Mouse (Mus musculus): Measurements from ENCODE around the gene Fat1.

DNA sequence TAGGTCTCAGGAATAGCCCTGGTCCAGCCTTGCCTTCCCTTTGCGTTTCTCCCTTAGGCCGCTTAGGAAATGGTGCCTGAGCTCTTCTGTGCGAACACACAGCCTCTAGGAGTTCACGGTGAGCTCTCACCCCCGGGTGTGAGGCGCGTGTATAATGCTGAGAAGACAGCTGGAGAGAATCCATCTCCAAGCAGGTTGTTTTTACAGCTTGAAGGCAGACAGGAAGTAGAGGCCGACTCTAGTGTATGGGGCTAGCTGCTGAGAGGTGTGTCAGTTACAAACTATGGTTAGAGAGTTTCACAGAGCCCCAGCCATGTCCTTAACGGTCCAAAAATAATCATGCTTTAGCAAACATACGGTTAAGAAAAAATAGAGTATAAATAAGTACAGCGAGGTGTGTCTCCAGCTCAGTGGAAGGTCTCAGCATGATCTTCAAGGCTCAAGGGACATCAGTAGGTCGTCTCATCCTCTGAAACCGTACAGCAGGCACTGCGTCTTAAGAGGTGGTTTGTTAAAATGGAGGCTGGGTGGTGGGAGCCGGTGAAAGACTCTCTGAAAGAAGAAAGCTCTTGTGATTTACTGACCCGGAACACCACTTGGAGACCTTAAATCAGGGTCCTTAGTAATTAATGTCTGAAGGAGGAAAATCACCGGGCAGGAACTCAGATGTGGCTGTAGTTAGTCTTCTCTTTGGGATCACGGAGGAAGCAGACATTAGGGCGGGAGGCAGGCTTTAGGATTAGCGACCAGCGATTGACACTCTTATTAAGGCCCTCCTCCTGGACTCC lies 56.6 kb downstream of the Fat1 start:
- TF ChIP-seq CTCF (IDR thresholded peaks at IDR 0.05; ENCODE audit: control insufficient read depth, insufficient read depth, insufficient read length) (no peak), USF1 (IDR thresholded peaks at IDR 0.05; ENCODE audit: low read depth) (no peak), MYOG (IDR thresholded peaks at IDR 0.05; ENCODE audit: control insufficient read depth, extremely low read depth, insufficient read length) (no peak), MAX (IDR thresholded peaks at IDR 0.05) (no peak), FOSL1 (IDR thresholded peaks at IDR 0.05; ENCODE audit: insufficient read depth, low read length, poor library complexity, severe bottlenecking) (no peak)

Data from C2C12 (cell line).